In the genomic region with DNA sequence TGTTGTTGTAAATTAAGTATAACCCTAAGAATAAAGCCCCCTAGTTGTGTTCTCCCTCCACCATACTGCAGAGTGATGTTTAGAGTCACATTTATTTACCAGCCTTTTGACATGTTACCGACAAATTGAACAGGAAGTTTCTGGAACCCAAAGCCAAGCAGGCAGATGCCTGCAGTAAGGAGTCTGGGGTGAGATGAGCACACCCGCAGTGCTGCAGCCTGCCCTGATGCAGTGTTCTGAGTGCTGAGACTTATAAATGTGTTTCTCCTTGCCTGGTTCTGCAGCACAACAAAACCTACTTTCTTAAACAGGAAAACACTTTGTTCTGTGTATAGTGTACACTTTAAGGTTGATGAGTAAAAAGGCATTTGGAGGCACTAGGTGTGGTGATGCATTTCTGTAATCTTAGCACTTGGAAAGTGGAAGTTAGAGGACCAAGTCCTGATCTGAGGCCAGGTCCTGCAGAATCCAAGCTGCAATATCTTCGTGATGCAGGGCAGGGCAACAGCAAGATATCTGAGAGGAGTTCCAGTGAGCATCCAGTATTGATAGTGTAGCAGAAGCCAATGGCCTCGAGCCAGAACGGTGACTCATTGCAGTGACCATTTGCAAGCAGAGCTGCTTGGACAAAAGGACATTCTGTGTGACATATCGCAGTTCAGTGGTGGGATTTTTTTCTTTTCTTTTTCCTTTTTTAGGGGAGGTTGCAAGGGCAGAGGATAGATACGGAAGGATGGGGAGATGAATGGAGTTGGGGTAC, we compare ENCODE assay signal across 8 mouse cellular contexts. TPM values are rescaled to one million over a fixed set of nuclear protein-coding genes. Genes with fewer than 3 reads are reported as not detected.
DNase-seq lines count a peak whose midpoint lies in the region; ATAC-seq lines count a peak whose summit lies in the region.

No protein-coding gene starts in this region.

- no peaks in the 10 kb centered on the region for H3K27me3 ChIP-seq in heart, embryonic 14.5 days (ENCODE audit: control insufficient read depth, insufficient read depth, low read length)
- no peaks in the 10 kb centered on the region for H3K27me3 ChIP-seq in lung, embryonic 16.5 days (ENCODE audit: control insufficient read depth, insufficient read depth, low read depth, low read length)

- H3K27ac ChIP-seq in heart, embryonic 14.5 days (replicated peaks in 1 of 2; ENCODE audit: control insufficient read depth in 1 of 2, insufficient read depth in 1 of 2, low read depth in 2 of 2, low read length in 2 of 2), result peak overlapping the region; percentile 13 to 57; a peak in 2 of 4 replicates
- H3K27ac ChIP-seq in lung, embryonic 16.5 days (ENCODE audit: low read length), result peak overlapping the region; percentile 17

- DNase-seq in urinary bladder, adult 18-20 months (ENCODE audit: low spot score in 2 of 2), result peak; percentile 60 to 74
- no peak for DNase-seq in urinary bladder, postnatal 10 days (ENCODE audit: low spot score)
- DNase-seq in cerebellum, adult 8-10 months, result peak; percentile 87
- no peak for DNase-seq in frontal cortex, postnatal 36 days (ENCODE audit: low spot score in 2 of 2)

- peak; percentile 57; the same call in 1 of the 2 replicates for ATAC-seq in heart, embryonic 14.5 days (ENCODE audit: insufficient number of reproducible peaks, insufficient read depth, low FRiP score, low read depth)
- no peak for ATAC-seq in lung, embryonic 16.5 days (ENCODE audit: low read depth)
- no peak for ATAC-seq in inflammation-experienced regulatory T-cells, adult 6 months
- no peak for ATAC-seq in megakaryocyte progenitor cell, adult 5-6 weeks (replicated peaks; ENCODE audit: poor library complexity)

- no peak overlapping the region for H3K4me3 ChIP-seq in heart, embryonic 14.5 days (ENCODE audit: control insufficient read depth in 1 of 2, insufficient read depth in 1 of 2, low read depth in 1 of 2, low read length in 2 of 2)
- H3K4me3 ChIP-seq in lung, embryonic 16.5 days (ENCODE audit: low read length), result no peak overlapping the region

- no peaks in the 10 kb centered on the region for H3K9me3 ChIP-seq in heart, embryonic 14.5 days (ENCODE audit: control insufficient read depth, low read length)
- H3K9me3 ChIP-seq in lung, embryonic 16.5 days (ENCODE audit: control insufficient read depth, low read length), result no peaks in the 10 kb centered on the region

- H3K4me1 ChIP-seq in heart, embryonic 14.5 days (ENCODE audit: control insufficient read depth in 2 of 2, insufficient read depth in 2 of 2, low read length in 2 of 2), result peaks cover 18 to 36% of the 10 kb centered on the region in 2 experiments
- peaks cover 49% of the 10 kb centered on the region for H3K4me1 ChIP-seq in lung, embryonic 16.5 days (replicated peaks; ENCODE audit: control insufficient read depth, insufficient read depth, low read length)

- WGBS in heart, embryonic 14.5 days, result 19% methylated on average over 7 of the region's 7 CpGs
- WGBS in lung, embryonic 16.5 days, result 40% methylated on average over 7 of the region's 7 CpGs

- H3K4me2 ChIP-seq in heart, embryonic 14.5 days (ENCODE audit: low read length), result peak overlapping the region; percentile 9; the same call in 1 of the 2 replicates
- H3K4me2 ChIP-seq in lung, embryonic 16.5 days (ENCODE audit: low read depth, low read length), result no peak overlapping the region

- no peaks in the 10 kb centered on the region for H3K36me3 ChIP-seq in heart, embryonic 14.5 days (ENCODE audit: control insufficient read depth, insufficient read depth, low read length)
- H3K36me3 ChIP-seq in lung, embryonic 16.5 days (ENCODE audit: control insufficient read depth, insufficient read depth, low read length), result no peaks in the 10 kb centered on the region

- H3K9ac ChIP-seq in heart, embryonic 14.5 days (ENCODE audit: low read length), result no peak overlapping the region
- no peak overlapping the region for H3K9ac ChIP-seq in lung, embryonic 16.5 days (ENCODE audit: low read length)

RNA-seq across cellular contexts. Expression of gene Plekha5, which starts 58.0 kb away (rescaled TPM):
- 25.2 and 26.1 TPM in 2 replicates for polyA plus RNA-seq in heart, embryonic 14.5 days (2014; fragmentation: Nextera tagmentation; extraction: Ambion mirVana)
- 32.4 and 35.5 TPM in 2 replicates for polyA plus RNA-seq in lung, embryonic 16.5 days (2015; fragmentation: Nextera tagmentation; extraction: Ambion mirVana)
- polyA plus RNA-seq in inflammation-experienced regulatory T-cells, adult 6 months (2017; shearing (Covaris generic)), result 10 to 100 TPM; 16.2 to 21.7 (median 19.1) TPM
- total RNA-seq in megakaryocyte progenitor cell, adult 5-6 weeks (2015), result 5.0 and 6.5 TPM in 2 replicates
- total RNA-seq in megakaryocyte progenitor cell, adult 5-6 weeks (2017), result 5.6 and 9.9 TPM in 2 replicates

Comparison
In these comparisons a context has a peak if more than half of its experiments do, and no peak if none do; other contexts are left out.
1. DNase-seq: peak in urinary bladder, adult 18-20 months (2 of 2) and cerebellum, adult 8-10 months (single experiment); none in urinary bladder, postnatal 10 days (single experiment) and frontal cortex, postnatal 36 days (0 of 2).